Mouse (Mus musculus) bone marrow, adult 2 months (tissue): ENCODE results near the gene Abcd4.

Experiments used
- CTCF ChIP-seq: fragments of 200-500 bp; IDR thresholded peaks from 2 replicates; pipeline ENCODE4 v1.5.1; 2011; ENCODE audit warnings: low read length, control low read depth; ENCODE audit not compliant: control insufficient read depth, insufficient read depth
- POLR2A ChIP-seq: fragments of 200-500 bp; IDR thresholded peaks from 2 replicates; pipeline ENCODE4 v1.6.1; 2011; ENCODE audit warnings: low read depth, mild to moderate bottlenecking, control low read depth, low read length, borderline replicate concordance; ENCODE audit not compliant: control insufficient read depth

- peak; percentile 35; the same call in 1 of the 2 replicates for TF ChIP-seq CTCF
- TF ChIP-seq POLR2A, result peak; percentile 90; the same call in 1 of the 2 replicates
These were observed at the start of gene Abcd4 for GRCm38 (mm10) chr12:84616977-84617630.
